Mouse (Mus musculus): ENCODE results near the gene 4922502D21Rik. TPM values are rescaled to one million over a fixed set of nuclear protein-coding genes. Genes with fewer than 3 reads are reported as not detected.

The 4922502D21Rik gene
- polyA plus RNA-seq, 1 experiment = not detected

GRCm38 (mm10) chr6:129315698-129316097, 15.9 kb downstream of the 4922502D21Rik start:
- no peak for DNase-seq
- 73% methylated on average over 1 of the region's 1 CpGs for WGBS
- TF ChIP-seq POLR2A (IDR thresholded peaks at IDR 0.05; ENCODE audit: borderline replicate concordance, extremely low read depth, low read depth, low read length) (no peak), CTCF (IDR thresholded peaks at IDR 0.05; ENCODE audit: insufficient read depth, low read length) (no peak)

GRCm38 (mm10) chr6:129314655-129315168, 16.9 kb downstream of the 4922502D21Rik start:
- 86% methylated on average over 3 of the region's 3 CpGs for WGBS
- TF ChIP-seq POLR2A (IDR thresholded peaks at IDR 0.05; ENCODE audit: borderline replicate concordance, extremely low read depth, low read depth, low read length) = no peak
- TF ChIP-seq CTCF (IDR thresholded peaks at IDR 0.05; ENCODE audit: insufficient read depth, low read length) = no peak
- DNase-seq = no peak
- Histone ChIP-seq H3K4me1 (ENCODE audit: control insufficient read depth, insufficient read depth, low read length) (no peaks in the 10 kb centered on the region), H3K4me3 (replicated peaks; ENCODE audit: extremely low read depth, low read depth, low read length) (no peak overlapping the region)

More at GRCm38 (mm10) chr6:129315698-129316097, 15.9 kb downstream of the 4922502D21Rik start:
- Histone ChIP-seq H3K4me3 (replicated peaks; ENCODE audit: extremely low read depth, low read depth, low read length) (no peak overlapping the region), H3K4me1 (ENCODE audit: control insufficient read depth, insufficient read depth, low read length) (no peaks in the 10 kb centered on the region)

GRCm38 (mm10) chr6:129312499-129312898, 19.1 kb downstream of the 4922502D21Rik start:
- H3K4me3 ChIP-seq (replicated peaks; ENCODE audit: extremely low read depth, low read depth, low read length) = no peak overlapping the region
- no peaks in the 10 kb centered on the region for H3K4me1 ChIP-seq (ENCODE audit: control insufficient read depth, insufficient read depth, low read length)
- TF ChIP-seq CTCF (IDR thresholded peaks at IDR 0.05; ENCODE audit: insufficient read depth, low read length) = no peak
- TF ChIP-seq POLR2A (IDR thresholded peaks at IDR 0.05; ENCODE audit: borderline replicate concordance, extremely low read depth, low read depth, low read length) = no peak
- no peak for DNase-seq
- WGBS = 73% methylated on average over 3 of the region's 3 CpGs

- Histone ChIP-seq H3K4me1 (ENCODE audit: control insufficient read depth, insufficient read depth, low read length) (no peaks in the 10 kb centered on the region), H3K4me3 (replicated peaks; ENCODE audit: extremely low read depth, low read depth, low read length) (no peak overlapping the region)
- DNase-seq = no peak
- TF ChIP-seq POLR2A (IDR thresholded peaks at IDR 0.05; ENCODE audit: borderline replicate concordance, extremely low read depth, low read depth, low read length) (no peak), CTCF (IDR thresholded peaks at IDR 0.05; ENCODE audit: insufficient read depth, low read length) (no peak)
- WGBS = 20% methylated on average over 1 of the region's 1 CpGs
Observed at GRCm38 (mm10) chr6:129304180-129304579, 27.4 kb downstream of the 4922502D21Rik start.

GRCm38 (mm10) chr6:129288708-129289107, 42.9 kb downstream of the 4922502D21Rik start:
- no peaks in the 10 kb centered on the region; the same call in 1 of the 2 replicates for H3K4me1 ChIP-seq (ENCODE audit: control insufficient read depth, insufficient read depth, low read length)
- no peak for TF ChIP-seq CTCF (IDR thresholded peaks at IDR 0.05; ENCODE audit: insufficient read depth, low read length)
- no peak for TF ChIP-seq POLR2A (IDR thresholded peaks at IDR 0.05; ENCODE audit: borderline replicate concordance, extremely low read depth, low read depth, low read length)
- no peak overlapping the region for H3K4me3 ChIP-seq (replicated peaks; ENCODE audit: extremely low read depth, low read depth, low read length)
- no peak for DNase-seq

GRCm38 (mm10) chr6:129284384-129285104, 47.1 kb downstream of the 4922502D21Rik start:
- DNase-seq = no peak
- WGBS = 28% methylated on average over 7 of the region's 7 CpGs
- Histone ChIP-seq H3K4me1 (ENCODE audit: control insufficient read depth, insufficient read depth, low read length) (no peaks in the 10 kb centered on the region; the same call in 1 of the 2 replicates), H3K4me3 (replicated peaks; ENCODE audit: extremely low read depth, low read depth, low read length) (no peak overlapping the region)
- TF ChIP-seq CTCF (IDR thresholded peaks at IDR 0.05; ENCODE audit: insufficient read depth, low read length) (no peak), POLR2A (IDR thresholded peaks at IDR 0.05; ENCODE audit: borderline replicate concordance, extremely low read depth, low read depth, low read length) (no peak)

- Histone ChIP-seq H3K4me1 (ENCODE audit: control insufficient read depth, insufficient read depth, low read length) (no peaks in the 10 kb centered on the region; the same call in 1 of the 2 replicates), H3K4me3 (replicated peaks; ENCODE audit: extremely low read depth, low read depth, low read length) (no peak overlapping the region)
- 65% methylated on average over 3 of the region's 3 CpGs for WGBS
- TF ChIP-seq CTCF (IDR thresholded peaks at IDR 0.05; ENCODE audit: insufficient read depth, low read length) (no peak), POLR2A (IDR thresholded peaks at IDR 0.05; ENCODE audit: borderline replicate concordance, extremely low read depth, low read depth, low read length) (no peak)
- DNase-seq = no peak
Observed at GRCm38 (mm10) chr6:129283271-129283670, 48.3 kb downstream of the 4922502D21Rik start.

GRCm38 (mm10) chr6:129276483-129276882, 55.1 kb downstream of the 4922502D21Rik start:
- no peak for DNase-seq
- Histone ChIP-seq H3K4me1 (ENCODE audit: control insufficient read depth, insufficient read depth, low read length) (no peaks in the 10 kb centered on the region), H3K4me3 (replicated peaks; ENCODE audit: extremely low read depth, low read depth, low read length) (no peak overlapping the region)
- TF ChIP-seq POLR2A (IDR thresholded peaks at IDR 0.05; ENCODE audit: borderline replicate concordance, extremely low read depth, low read depth, low read length) (no peak), CTCF (IDR thresholded peaks at IDR 0.05; ENCODE audit: insufficient read depth, low read length) (no peak)
- 88% methylated on average over 2 of the region's 2 CpGs for WGBS

GRCm38 (mm10) chr6:129275624-129276203, 55.9 kb downstream of the 4922502D21Rik start:
- no peak for DNase-seq
- Histone ChIP-seq H3K4me3 (replicated peaks; ENCODE audit: extremely low read depth, low read depth, low read length) (no peak overlapping the region), H3K4me1 (ENCODE audit: control insufficient read depth, insufficient read depth, low read length) (no peaks in the 10 kb centered on the region)
- TF ChIP-seq CTCF (IDR thresholded peaks at IDR 0.05; ENCODE audit: insufficient read depth, low read length) (no peak), POLR2A (IDR thresholded peaks at IDR 0.05; ENCODE audit: borderline replicate concordance, extremely low read depth, low read depth, low read length) (no peak)
- 46% methylated on average over 3 of the region's 3 CpGs for WGBS
